Mouse (Mus musculus): Measurements from ENCODE around the gene Polr1e. TPM values are rescaled to one million over a fixed set of nuclear protein-coding genes. Genes with fewer than 3 reads are reported as not detected.

The Polr1e gene
- polyA plus RNA-seq, 1 experiment from 2014 or later = 35.1 TPM

GRCm38 (mm10) chr4:45084895-45085290, 66.5 kb downstream of the Polr1e start:
- Histone ChIP-seq H3K9me3 (ENCODE audit: control insufficient read depth, low read length) (no peaks in the 10 kb centered on the region), H3K4me2 (ENCODE audit: low read length) (peak overlapping the region; percentile 53), H3K4me3 (replicated peaks; ENCODE audit: low read length) (peak overlapping the region; percentile 80), H3K9ac (replicated peaks; ENCODE audit: low read depth, low read length) (peak overlapping the region; percentile 96; the same call in 1 of the 2 replicates), H3K27ac (ENCODE audit: low read length) (no peak overlapping the region), H3K36me3 (ENCODE audit: control insufficient read depth, insufficient read depth) (no peaks in the 10 kb centered on the region), H3K4me1 (replicated peaks; ENCODE audit: control insufficient read depth, insufficient read depth, low read length) (peaks cover 14% of the 10 kb centered on the region), H3K27me3 (replicated peaks; ENCODE audit: control insufficient read depth, insufficient read depth, low read length) (no peaks in the 10 kb centered on the region)
- no peak for ATAC-seq
- 46% methylated on average over 8 of the region's 8 CpGs for WGBS

Other genes with a start within 250 kb of the Polr1e start
- 19.3 and 20.4 TPM in 2 replicates for gene Grhpr, start 37.2 kb upstream of the Polr1e start, polyA plus RNA-seq (2015; fragmentation: Nextera tagmentation; extraction: Ambion mirVana)
- gene Zbtb5, start 6.2 kb upstream of the Polr1e start, polyA plus RNA-seq (2015; fragmentation: Nextera tagmentation; extraction: Ambion mirVana) = 47.3 and 50.4 TPM in 2 replicates
- 27.3 and 28.1 TPM in 2 replicates for gene Fbxo10, start 66.0 kb downstream of the Polr1e start, polyA plus RNA-seq (2015; fragmentation: Nextera tagmentation; extraction: Ambion mirVana)
- 131 and 139 TPM in 2 replicates for gene Tomm5, start 89.5 kb downstream of the Polr1e start, polyA plus RNA-seq (2015; fragmentation: Nextera tagmentation; extraction: Ambion mirVana)
- 0.42 and 0.62 TPM in 2 replicates for gene Frmpd1, start 166.3 kb downstream of the Polr1e start, polyA plus RNA-seq (2015; fragmentation: Nextera tagmentation; extraction: Ambion mirVana)

Measured in forebrain, embryonic 16.5 days (tissue).